Mouse (Mus musculus) gastrocnemius, postnatal 10 days (tissue): ENCODE data around the gene Hck. TPM values are rescaled to one million over a fixed set of nuclear protein-coding genes. Genes with fewer than 3 reads are reported as not detected.

Source experiments
- DNase-seq: peaks from one replicate; pipeline ENCODE4 v3.0.0; 2021; ENCODE audit warnings: mixed read lengths
- total RNA-seq, 2 experiments: library from RNA; stranded (reverse); gene quantifications; 2 replicates each; pipeline ENCODE4 v1.2.3; 2021

Hck gene
- total RNA-seq, 2 experiments from 2014 or later, result 0.85 to 2.3 TPM

DNA sequence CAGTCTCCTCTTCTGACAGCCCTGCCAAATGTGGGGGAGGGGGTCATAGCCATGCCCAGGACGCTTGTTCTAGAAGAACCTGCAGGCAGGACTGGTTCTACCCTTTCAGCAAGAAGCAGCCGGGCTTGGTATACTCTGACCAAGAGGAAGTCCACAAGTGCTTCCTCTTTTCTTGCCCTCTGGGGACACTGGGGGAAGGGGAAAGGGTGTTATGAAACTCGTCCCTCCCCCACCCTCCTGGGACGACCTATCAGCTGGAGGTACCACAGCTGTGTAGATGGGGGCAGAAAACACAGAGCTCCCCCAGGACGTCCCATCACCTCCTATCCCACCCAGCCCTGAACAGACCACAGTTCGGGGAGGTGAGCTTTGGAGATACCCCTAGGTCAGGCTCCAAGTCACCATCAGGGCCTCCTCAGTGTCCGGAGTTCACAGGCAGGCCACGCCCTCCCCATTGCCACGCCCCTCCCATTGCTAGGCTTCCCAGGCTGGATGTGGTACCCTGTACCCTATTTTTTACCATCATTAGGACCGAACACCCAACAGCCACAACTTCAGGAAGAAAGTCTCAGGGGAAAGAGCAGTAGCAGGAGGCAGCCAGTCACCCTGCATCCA is 17.6 kb upstream of the Hck start:
- no peak for DNase-seq

DNA sequence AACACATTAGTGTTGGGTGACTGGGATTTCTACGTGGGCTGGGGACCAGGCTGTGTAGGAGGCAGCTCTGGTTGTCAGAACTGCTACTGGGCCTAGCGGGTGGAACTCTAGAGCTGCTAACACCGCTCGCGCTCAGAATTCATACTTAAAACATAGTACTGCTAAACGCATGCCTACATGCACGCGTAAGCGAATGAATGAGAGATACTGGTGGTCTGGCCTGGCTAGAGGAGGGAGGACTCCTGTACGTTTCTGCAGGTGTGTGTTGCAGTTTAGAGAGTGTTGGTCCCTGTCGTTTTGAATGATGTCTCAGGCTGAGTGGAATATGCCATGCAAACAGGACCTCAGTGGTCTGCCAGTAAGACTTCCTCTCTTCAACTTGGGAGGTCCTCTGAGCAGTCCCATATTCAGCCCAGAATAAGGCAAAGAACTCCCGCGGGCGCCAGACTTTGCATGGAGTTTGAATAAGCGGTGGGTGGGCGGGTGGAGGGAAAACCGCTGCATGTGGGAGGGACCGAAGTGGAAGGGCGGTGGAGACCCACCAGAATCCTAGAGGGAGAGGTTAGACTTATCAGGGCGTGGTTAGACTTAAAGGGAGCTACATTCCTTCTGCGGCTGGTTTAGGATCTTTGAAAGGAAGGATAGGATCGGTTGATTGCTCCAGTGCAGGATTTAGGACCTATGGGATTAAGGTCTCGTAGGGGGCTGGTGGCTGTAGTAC is 1.1 kb upstream of the Hck start:
- no peak for DNase-seq

DNA sequence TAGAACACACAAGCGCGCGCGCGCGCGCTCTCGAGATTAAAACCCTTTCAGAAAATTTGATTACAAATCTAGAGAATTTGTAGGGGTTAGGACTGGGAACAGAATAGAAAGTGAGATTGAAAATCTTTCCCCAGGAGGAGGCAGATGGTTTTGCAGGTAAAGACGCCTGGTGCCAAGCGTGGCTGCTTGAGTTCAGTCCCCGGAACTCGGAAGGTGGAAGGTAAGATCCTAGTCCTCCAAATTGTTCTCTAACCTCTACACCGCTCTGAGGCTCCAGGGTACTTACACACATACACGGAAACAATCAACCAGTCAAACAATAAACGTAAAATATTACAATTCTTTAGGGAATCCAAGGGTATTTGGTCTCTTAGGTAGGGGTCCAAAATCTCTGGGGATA is 466 bp upstream of the Hck start:
- DNase-seq, result no peak

DNA sequence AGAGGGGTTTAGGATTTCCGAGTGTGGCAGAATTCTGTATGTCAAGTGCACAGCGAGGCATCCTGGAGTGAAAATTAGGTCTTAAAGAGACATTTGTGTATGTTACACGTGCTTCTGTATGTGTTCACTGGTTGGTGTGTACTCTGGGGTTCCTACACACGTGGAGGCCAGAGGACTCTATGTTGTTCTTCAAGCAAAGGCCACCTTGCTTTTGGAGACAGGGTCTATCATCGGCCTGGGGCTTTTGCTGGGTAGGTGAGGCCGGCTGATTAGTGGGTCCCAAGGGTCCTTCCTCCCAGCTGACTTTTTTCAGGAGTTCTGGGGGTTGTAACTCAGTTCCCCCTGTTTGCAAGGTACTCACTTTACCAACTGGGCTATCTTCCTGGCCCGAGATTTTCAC is 1.3 kb downstream of the Hck start:
- DNase-seq, result no peak

DNA sequence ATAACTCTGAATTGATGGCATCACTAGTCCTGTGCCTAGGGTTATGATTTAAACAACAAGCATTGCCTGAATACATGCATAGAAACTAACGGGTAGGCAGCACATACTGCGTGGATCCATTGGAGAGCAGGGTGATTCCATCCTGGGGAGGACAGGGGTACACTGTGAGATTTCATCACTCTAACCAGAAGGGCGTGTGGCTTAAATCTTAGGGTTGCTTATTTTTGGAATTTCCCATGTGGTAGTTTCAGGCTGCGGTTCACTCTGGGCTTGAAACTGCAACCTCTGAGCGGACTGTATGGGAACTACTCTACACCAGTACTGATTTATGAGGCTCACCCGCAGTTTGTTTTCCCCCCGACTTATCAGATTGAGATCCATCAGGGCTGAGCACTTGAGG is 3.0 kb downstream of the Hck start:
- no peak for DNase-seq

DNA sequence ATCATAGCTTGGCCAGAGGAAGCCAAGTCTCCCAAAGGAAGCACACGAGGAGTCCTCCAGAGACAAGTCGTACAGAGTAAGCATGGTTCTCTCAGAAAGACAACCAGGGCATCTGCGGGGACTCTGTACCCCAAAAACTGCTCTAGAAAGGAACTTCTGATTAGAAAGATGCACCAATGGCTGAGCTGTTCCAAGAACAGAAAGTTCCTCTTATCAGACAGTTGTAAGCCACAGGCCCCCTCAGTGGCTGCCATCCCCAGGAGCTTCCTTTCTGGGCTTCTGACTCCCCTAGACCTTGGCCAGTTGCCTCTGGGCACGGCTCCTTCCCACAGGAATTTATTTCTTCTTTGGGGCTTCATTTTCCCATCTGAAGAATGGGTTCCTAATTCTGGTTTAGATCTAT is 7.4 kb downstream of the Hck start:
- DNase-seq, result no peak

DNA sequence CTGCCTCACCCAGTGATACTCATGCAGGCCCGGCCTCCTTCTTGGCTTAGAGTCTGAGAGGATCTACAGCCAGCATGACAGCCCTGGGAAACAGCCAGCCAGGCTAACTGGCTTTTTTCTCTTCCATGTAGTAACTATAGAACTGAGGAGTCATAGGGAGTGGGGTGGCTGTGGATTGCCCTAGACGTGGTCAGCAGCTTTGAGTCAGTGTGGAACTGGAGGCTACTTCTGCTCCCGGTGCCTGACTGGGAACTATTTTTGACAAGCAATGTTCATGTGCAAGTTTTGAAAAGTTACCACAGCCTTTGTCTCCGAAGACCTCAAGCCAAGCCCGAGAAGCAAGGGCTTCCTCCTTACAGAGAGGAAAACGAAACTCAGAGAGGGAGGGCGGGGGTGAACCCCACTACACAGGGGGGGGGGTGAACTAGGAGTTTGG is 8.8 kb downstream of the Hck start:
- DNase-seq, result no peak

DNA sequence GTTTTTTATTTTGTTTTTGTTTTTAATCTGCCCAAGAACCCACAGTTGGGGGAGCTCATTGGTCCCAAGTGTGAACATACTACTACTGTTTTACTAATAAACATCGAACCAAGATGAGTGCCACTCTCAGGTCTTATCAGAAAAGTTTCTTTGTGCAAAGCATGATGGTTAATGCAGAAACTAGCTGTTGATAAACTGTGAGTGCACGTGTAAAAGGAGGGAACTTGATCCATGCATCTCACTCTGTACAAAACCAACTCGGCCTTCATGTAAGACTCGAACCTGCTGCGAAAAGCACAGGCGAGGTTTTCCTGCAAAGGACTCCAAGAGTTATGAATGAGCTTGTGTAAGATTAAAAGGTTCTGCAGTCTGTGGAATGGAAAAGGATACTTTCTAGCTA is 11.2 kb downstream of the Hck start:
- DNase-seq, result no peak

DNA sequence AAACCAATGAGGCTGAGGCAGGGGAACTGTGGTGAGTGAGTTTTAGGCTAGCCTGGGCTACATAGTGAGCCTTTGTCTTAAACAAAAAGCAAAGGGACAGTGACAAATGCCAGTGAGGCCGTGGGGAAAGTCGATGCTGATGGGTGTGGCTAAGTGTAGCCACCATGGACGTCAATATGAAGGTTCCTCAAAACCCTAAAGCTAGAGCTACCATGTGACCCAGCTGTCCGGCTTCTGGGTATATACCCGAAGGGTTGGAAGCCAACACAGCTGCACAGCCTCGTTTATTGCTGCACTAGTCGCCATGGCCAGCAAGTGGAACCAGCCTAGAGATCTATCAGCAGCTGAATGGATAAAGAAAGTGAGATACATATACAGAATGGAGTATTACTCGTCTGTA is 11.9 kb downstream of the Hck start:
- DNase-seq, result no peak

DNA sequence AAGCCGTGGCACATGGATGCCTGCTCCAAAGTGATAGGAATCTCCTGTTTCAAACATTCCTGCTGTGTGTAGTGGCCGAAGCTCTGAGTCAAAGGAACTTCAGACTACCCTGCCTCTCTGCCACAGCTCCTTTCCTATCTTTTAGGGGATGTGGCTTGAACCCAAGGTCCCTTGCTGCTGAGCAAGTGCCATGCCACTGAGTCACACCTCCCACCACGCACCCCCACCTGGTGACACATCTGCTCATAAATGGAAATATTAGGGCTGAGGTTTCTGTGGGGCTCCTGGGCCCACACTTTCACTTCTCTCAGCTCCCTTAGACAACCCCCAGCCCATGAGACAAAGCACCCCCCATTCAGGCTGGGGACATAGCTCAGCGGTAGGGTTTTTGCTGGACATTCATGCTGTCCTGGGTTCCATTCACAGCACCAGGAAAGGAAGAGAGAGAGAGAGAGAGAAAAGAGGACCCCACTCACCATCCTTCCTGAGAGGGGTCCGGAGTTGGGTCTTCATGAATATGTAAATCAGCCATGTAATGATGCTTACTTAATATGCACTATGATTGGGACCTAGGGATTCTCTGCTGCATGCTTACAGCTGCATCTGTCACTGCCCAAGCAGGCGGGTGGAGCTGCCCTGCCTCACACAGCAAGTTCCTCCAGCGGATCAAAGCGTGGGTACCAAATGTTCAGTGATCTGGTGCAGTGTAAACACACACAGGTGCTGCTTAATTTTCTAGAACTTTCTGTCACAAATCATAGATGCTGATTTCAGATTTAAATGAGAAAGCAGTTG is 13.8 kb downstream of the Hck start:
- no peak for DNase-seq

DNA sequence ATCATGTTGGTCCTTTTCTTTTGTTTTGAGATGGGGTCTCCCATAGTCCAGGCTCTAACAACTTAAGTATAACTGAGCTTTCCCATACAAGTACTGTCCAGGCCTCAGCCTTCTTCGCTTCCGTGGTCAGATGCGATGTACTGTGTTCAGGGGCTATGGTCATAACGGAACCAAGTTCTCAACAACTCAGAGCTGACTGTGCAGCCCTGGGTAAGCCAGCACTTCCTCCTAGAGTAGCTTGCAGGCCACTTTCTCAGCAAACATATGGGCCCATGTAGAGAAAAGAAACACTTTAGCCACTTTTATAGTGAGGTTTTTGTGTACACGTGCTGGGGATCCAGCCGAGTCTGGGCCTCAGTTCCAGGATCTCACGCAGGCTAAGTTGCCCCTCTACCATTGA is 14.4 kb downstream of the Hck start:
- DNase-seq, result no peak

DNA sequence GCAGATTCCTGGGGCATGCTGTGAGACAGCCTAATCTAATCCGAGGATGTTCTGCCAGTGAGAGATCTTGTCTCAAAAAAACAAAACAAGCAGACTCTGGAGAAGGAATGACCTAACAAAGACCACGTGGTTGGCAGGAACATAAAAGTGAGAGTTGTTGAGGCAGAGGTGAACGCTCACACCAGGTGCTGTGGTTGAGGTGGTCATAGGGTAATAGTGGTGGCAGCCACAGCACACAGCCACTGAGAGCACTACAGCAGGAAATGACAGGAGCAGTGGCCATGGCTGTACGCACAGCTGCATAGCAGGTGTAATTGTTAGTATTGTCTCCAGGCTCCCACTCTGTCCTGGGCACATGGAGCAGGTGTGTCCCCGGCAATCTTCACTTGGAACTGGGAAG is 17.6 kb downstream of the Hck start:
- no peak for DNase-seq

DNA sequence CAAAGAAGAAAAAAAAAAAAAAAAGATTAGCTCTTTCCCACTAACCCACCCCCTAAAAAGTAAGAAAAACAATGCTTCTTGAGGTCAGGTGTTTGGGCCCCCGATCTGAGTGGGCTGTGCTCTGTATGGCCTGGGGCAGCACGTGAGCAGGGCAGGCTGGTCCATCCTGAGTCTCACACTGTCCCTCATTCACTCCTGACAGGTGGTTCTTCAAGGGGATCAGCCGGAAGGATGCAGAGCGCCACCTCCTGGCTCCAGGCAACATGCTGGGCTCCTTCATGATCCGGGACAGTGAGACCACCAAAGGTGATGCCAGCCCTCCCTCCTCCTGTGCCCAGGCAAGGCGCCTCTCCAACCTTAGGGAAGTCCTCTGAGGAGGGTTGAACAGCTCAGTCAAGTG is 22.8 kb downstream of the Hck start:
- DNase-seq, result peak; percentile 21

DNA sequence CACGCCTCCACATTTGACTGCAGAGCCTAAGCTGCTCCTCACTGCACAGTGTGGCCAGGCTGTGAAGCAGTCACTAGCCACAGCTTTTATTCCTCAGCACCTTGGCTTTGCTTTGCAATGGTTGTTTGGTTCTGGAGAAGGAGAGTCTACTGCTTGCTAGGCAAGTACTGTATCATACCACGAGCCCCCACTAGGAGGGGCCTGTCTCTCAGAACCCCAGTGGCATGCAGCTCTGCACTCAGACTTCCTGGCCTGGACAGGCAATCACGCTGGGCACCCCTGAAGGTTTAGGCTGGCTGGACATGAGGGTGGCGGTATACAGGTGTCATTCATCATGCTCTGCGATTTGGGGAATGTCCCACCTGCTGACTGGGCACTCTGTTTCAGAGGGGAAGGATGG is 26.0 kb downstream of the Hck start:
- DNase-seq, result no peak

DNA sequence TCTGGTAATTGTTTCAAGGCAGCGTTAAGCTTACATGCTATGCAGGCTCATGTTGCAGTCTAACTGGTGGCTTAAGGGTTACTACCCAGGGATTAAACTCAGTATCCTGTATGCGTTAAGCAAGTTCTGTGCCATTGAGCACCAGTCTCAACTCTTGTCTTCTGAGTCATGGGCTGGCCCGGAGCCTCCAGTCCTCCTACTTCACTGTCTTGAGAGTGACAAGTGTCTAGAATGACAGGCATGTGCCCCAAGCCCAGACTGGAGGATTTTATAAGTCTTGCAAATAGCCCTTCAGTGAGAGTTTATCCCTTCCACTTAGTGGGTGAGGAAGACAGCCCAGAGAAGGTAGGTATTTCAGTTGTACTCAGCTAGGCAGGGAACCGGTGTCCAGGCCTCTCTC is 27.9 kb downstream of the Hck start:
- DNase-seq, result no peak

DNA sequence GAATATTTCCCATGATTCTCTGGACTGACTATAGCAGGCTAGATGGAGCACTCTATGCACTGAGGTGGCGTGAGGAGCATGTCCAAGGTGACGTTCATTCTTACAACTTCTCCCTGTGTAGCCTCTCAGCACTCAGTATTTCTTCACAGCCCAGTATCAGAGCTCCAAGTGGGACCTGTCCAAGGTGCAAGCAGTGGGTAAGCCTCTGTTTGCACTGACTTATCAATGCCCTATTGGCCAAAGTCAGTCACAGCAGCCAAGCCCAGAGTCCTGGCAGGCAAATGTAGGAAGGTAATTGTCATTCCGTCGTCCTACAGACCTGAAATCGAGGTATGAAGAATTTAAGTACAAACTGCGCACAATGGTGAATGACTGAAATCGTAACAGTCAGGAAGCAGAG is 30.9 kb downstream of the Hck start:
- no peak for DNase-seq

DNA sequence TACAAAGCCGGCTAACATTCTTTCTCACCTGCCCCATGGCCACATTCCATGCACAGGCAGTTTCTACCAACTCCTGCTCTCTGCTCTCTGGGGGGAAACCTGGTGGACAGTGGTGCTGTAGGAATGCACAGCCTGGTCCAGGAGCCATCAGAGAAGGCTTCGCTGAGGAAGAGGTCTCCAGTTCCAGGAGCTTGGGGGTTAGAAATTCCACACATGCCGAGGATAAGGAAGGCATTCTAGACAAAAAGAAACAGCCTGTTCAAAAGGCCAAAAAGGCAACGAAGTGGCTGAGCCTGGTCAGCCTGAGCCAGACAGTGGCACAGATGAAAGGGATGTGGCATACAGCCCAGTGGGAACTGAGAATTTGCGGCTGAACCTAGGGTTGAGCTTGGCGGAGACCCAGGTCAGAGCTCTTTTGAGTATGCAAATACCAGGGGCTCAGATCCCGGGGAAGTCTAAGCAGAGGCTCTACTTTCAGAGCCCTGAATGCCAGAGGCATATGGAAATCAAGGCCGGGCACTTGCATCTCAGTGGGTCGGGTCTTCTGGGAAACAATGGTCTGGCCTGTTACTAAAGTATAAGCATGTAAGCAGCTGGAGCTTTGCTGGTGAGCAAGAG is 31.8 kb downstream of the Hck start:
- DNase-seq, result peak; percentile 23

DNA sequence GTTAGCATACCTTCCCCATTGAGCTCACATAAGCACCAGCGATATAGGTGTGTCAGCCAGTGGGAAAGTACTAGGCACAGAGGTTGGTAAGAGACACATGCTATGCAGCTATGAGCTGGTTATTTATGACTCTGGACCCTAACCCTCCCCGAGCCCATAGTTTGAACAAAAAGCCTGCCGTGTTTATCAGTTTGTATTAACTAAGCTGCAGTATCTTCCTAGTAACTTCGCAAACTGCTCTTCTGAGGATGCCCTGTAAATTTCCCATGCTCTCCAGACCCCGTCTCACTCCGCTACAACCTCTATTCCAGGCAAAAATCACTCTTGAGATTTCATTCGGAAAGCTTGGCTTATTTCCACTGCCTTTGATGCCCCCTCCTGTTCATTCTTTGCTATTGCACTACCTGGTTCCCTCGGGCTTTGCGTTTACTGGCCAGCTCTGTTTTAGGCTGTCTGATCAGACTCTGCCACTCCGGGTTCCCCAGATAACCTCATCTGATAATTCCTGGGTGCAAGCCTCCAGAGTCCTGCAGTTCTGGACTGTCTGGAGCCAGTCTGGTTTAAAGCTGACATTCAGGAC is 34.4 kb downstream of the Hck start:
- peak; percentile 25 for DNase-seq

DNA sequence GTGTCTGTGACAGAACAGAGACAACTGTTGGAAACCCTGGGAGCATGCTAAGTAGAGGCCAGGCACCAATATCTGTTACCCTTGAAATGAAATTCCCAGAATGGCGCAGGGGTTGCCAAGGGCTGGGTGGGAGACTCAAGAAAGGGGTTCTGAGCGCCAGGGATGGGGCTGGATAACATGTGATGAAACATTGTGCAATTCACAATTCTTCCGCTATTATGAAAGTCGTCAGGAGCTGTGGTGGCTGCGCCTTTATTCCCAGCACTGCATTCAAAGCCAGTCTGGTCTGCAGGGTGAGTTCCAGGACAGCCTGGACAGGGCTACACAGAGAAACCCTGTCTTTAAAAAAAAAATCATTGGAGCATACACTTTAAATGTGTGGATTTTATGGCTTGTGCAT is 37.1 kb downstream of the Hck start:
- DNase-seq, result no peak

DNA sequence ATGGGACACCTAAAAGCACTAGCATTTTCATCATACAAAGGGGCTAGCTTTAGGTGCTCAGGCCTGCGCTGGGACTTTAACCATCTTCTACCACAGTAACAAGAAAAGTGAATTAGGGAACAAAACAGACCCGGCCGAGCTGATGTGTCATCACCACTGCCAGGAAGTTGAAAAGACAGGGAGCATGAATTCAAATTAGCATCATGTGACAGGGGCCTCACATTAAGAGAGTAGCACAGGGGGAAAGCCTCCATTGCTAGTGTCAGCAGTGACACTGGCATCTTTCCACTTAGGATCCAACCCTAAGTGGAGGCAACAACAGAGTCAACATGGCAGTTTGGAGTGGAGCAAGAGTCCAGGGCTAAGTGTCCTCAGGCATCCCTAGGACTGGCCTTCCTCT is 39.0 kb downstream of the Hck start:
- no peak for DNase-seq

DNA sequence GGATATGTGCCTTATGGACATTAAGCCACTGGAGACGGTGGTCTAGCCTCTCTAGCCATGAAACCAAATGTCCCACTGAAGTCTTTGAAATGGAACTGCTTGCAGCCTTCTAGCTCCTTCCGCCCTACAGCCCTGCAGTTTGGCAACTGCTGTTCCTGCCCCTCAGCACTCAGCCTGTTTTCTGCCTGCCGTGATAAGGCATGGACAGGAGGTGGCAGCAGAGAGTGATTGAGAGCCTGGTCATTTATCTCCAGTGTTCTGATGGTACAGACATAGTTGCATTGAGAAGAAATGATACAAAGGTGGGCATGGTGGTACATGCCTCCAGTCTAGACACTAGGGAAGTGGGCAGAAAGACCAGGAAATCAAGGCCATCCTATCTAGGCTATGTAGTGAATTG is 39.4 kb downstream of the Hck start:
- peak; percentile 65 for DNase-seq

DNA sequence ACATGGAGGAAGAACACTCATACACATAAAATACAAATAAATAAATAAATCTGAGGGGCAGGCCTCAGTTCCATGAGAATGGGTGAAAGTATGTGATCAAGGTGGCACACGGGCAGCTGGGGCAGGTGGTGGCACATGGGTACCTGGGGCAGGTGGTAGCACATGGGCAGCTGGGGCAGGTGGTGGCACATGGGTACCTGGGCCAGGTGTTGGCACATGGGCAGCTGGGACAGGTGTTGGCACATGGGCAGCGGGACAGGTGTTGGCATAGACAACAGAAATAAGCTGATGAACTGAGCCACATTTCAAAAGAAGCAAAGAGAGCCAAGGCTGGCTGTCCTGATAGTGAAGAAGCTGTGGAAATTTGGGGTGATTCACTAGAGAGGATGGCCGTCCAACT is 41.5 kb downstream of the Hck start:
- DNase-seq, result no peak

DNA sequence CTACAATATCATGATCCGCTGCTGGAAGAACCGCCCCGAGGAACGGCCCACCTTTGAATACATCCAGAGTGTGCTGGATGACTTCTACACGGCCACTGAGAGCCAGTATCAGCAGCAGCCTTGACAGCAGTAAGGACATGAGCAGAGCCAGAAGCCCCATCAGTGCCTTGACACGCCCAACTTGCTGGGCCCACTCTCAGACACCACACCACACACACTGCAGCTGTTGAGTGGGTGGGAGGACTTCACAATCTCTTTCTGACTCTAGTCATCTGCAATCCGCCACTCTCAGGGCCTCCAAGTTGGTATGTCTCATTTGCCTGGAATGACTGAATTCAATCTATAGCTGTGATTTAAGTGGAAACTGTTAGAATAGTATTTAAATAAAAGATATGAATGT is 42.8 kb downstream of the Hck start:
- no peak for DNase-seq
